Mouse (Mus musculus): Measurements from ENCODE around the gene Vps16. TPM values are rescaled to one million over a fixed set of nuclear protein-coding genes. Genes with fewer than 3 reads are reported as not detected.

Vps16 gene
- 10 to 100 TPM; 14.9 to 18.7 TPM for total RNA-seq (2021)
- long read RNA-seq, experiment 1, transcript Vps16-201 (24 exons, 3,161 nt): major isoform, 9 of 12 reads
- long read RNA-seq, experiment 1, partial matches to known transcripts: 2 of 12 reads
- long read RNA-seq, experiment 1, other reads (novel, unspliced or antisense): 1 of 12 reads
- long read RNA-seq, experiment 2, transcript Vps16-201 (24 exons, 3,161 nt): major isoform, 14 of 19 reads
- long read RNA-seq, experiment 2, partial matches to known transcripts: 2 of 19 reads
- long read RNA-seq, experiment 2, other reads (novel, unspliced or antisense): 3 of 19 reads

- peak; percentile 90 for DNase-seq
- intact Hi-C loops (cut with DNase I): no loop called here
Measured at GRCm38 (mm10) chr2:130424126-130424853, at the start of gene Vps16, which contains the start of gene Pced1a. Gene Vps16, plus strand, starts transcription at chr2:130424339. Gene Pced1a, minus strand, starts transcription at chr2:130424701.

GRCm38 (mm10) chr2:130374951-130375350 lies 49.2 kb upstream of the Vps16 start:
- no peak for DNase-seq
- intact Hi-C loops (cut with DNase I): no loop called here

DNA sequence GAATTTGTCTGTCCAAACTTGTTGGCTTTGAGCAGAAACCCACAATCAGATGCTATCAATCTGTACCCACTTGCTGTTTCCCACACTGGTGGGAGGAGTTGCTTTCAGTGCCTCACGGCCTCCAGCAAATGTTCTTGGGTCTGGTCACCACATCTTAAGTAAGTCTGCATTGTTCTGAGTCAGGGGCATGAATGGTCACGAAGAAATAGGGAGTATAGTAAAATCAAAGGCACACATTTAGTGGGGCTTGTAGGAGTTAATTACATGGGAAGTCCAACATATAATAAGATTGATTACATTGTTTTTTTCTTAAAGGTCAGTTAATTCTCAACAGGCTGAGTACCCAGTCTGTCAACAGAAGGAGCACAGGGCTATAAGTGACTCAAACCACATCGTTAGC lies 40.9 kb upstream of the Vps16 start:
- intact Hi-C loops (cut with DNase I): no loop called here
- DNase-seq: no peak

GRCm38 (mm10) chr2:130383895-130384294 lies 40.2 kb upstream of the Vps16 start:
- no peak for DNase-seq
- intact Hi-C loops (cut with DNase I): no loop called here

DNA sequence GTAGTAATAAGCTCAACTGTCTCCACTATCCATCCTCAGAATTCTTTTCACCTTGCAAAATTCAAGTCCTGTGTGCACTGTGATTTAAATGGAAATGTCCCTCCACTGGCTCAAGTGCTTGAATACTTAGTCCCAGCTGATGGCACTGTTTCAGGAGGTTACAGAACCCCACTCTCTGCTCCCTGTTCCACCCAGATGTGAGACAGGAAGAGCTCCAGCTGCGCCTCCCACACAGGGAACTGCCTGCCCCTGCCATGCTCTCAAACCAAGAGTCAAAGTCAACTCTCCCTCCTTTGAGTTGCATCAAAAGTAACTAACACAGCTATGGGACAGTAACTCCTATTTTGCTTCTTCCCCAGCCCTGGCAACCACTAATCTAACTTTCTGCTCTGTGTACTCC lies 37.9 kb upstream of the Vps16 start:
- DNase-seq: no peak
- intact Hi-C loops (cut with DNase I): no loop called here

- intact Hi-C loops (cut with DNase I): no loop called here
- no peak for DNase-seq
Measured at GRCm38 (mm10) chr2:130388796-130389195, 35.3 kb upstream of the Vps16 start.

DNA sequence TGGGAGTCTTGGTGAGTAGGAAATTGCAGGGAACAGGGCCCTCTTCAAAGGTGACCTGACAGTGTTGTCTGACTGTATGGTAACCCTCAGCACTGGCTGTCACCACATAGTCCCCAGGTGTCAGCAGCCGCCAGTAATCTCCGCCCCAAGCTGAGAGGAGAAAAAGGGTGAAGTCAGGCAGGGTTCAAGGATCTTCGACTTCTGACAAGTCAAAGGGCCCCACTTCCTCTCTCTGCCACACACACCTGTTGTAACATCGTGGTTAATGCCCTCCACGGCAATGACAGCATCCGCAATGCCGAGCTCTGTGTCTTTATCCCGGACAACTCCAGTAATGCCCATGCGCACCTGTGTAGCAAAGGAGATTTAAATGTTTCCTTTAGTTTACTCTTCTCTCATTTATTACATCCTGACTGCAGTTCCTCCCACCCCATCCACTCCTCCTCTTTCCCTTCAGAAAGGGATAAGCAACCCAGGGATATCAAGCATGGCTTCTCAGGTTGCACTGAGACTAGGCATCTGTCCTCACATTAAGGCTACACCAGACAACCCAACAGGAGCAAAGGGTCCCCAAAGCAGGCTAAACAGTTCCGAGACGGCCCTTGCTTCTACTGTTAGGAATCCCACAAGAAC lies 33.0 kb upstream of the Vps16 start:
- intact Hi-C loops (cut with DNase I): no loop called here
- no peak for DNase-seq

DNA sequence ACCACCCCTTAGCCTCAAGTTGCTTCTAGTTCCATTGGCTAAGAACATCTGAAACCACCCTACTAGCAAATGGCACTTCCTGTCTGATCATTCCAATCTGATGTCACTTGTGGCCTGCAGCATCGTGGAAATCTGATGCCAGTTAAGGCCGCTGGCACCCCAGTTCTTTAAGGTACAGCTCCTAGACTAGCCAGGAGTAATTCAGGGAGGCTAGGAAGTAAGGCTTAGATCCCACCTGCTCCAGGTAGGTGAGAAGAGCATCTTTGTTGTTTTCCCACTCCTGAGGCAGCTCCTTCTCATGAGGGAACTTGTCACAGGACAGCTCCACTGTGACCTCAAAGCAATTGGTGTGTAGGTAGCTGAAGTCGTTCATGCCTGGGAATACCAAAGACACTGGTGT lies 31.3 kb upstream of the Vps16 start:
- intact Hi-C loops (cut with DNase I): no loop called here

DNA sequence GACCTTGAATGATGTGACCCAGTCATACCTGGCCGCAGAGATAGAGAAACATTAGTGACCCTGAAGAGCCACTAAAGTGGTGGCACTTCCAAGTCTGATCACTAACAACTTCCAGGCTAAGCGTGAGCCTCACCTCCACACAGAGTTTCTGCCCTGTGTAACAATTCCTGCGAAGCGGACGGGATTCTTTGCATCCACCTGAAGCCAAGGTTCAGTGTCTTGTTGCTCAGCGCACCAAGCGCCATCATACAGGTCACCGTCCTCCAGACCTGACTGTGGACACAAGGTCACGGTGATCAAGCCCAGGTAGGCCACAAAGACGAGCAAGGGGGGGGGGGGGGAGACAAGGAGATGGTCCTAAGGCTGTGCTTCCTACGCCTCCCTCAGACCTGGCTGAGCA lies 28.4 kb upstream of the Vps16 start:
- DNase-seq: no peak
- intact Hi-C loops (cut with DNase I): no loop called here

More for the DNA sequence above, 31.3 kb upstream of the Vps16 start:
- DNase-seq: no peak

- no peak for DNase-seq
- intact Hi-C loops (cut with DNase I): no loop called here
Measured at GRCm38 (mm10) chr2:130397186-130397985, 26.8 kb upstream of the Vps16 start, which contains the start of gene Cpxm1. Gene Cpxm1, minus strand, starts transcription at chr2:130397574.

DNA sequence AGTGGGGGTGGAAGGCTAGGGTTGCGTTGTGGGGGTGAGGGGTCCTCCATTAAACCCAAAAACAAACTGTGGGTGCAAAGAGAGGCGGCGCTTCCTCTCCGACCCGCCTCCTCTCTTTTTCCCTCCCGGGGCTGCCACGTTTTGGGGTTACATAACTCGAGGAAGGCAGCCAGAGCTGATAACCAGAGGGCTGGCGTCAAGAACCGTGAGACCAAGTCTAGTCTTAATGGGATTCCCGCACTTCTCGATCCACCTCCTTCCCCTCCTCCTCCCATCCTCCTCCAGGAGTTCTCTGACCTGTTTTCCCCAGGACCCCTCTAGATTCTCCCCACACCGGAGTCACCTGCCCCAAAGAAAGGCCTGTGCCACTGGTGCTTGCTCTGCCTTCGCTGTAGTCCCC lies 26.0 kb upstream of the Vps16 start:
- peak in 1 of 2 experiments; percentile 29 for DNase-seq
- intact Hi-C loops (cut with DNase I): no loop called here

GRCm38 (mm10) chr2:130400046-130400445 lies 24.1 kb upstream of the Vps16 start:
- no peak for DNase-seq
- intact Hi-C loops (cut with DNase I): no loop called here

DNA sequence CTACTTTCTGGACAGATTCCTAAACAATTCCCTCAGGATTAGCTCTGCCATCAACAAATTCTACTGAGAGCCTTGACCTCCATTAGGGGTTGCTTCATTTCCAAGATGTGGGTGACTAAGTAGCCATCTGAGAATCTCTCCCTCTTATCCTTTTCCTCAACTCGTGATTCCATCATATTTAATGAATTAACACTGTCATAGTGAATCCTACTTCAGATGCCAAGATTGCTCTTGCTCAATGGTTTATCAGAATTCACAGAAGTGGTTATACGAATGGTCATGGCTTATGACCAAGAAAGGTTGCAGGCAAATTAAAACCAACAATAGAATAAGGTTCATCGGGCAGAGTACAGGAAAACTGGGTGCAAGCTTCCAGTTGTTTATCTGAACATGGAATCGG lies 22.2 kb upstream of the Vps16 start:
- no peak for DNase-seq
- intact Hi-C loops (cut with DNase I): no loop called here

GRCm38 (mm10) chr2:130404939-130405338 lies 19.2 kb upstream of the Vps16 start, which contains the start of the genes Gm28372 and 1700020A23Rik:
Gene Gm28372, plus strand, starts transcription at chr2:130405239.
Gene 1700020A23Rik, plus strand, starts transcription at chr2:130405259.
- intact Hi-C loops (cut with DNase I): no loop called here

DNA sequence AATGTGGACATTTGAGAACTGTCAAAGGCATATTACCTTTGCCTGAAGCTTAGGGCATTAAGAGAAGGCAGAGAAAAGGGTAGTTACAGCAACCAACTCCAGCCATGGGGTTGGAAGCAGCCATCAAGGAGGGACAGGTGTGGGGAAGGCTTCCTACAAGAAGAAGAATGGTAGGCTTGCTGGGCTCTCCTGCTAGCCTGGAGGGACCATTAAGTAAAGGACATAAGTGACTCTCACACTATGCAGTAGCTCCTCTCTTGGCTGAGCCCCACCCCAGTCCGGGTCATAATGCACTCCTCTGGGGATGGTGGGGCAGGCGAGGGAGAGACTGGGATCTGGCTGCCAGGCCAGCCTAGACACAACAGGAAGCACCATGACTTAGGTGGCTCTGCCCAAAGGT lies 18.0 kb upstream of the Vps16 start, which contains the start of gene Tmem239:
TSS of gene Tmem239 (plus strand) at position 301 of the 400 bp plus-strand sequence.
- intact Hi-C loops (cut with DNase I): no loop called here
- no peak for DNase-seq

More at GRCm38 (mm10) chr2:130404939-130405338, 19.2 kb upstream of the Vps16 start, which contains the start of the genes Gm28372 and 1700020A23Rik:
- no peak for DNase-seq

DNA sequence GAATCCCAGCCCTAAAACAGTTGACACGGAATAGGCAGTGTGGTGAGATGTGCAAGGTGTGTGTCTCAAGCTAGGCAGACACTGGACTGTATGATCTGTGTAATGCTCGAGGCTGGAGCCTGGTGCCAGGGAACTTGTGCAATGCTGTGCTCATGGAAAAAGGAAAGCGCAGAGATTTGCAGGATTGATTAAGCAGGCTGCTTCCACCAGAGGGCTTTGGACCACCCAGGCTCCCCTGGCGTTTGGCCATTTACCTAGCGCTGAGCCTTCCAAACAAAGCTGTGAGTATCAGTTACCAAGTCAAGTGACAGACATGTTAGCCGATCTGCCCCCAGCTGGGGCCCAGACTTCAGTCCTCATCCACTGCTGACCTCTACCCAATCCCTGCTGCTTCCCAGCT lies 15.9 kb upstream of the Vps16 start:
- intact Hi-C loops (cut with DNase I): no loop called here
- no peak for DNase-seq

DNA sequence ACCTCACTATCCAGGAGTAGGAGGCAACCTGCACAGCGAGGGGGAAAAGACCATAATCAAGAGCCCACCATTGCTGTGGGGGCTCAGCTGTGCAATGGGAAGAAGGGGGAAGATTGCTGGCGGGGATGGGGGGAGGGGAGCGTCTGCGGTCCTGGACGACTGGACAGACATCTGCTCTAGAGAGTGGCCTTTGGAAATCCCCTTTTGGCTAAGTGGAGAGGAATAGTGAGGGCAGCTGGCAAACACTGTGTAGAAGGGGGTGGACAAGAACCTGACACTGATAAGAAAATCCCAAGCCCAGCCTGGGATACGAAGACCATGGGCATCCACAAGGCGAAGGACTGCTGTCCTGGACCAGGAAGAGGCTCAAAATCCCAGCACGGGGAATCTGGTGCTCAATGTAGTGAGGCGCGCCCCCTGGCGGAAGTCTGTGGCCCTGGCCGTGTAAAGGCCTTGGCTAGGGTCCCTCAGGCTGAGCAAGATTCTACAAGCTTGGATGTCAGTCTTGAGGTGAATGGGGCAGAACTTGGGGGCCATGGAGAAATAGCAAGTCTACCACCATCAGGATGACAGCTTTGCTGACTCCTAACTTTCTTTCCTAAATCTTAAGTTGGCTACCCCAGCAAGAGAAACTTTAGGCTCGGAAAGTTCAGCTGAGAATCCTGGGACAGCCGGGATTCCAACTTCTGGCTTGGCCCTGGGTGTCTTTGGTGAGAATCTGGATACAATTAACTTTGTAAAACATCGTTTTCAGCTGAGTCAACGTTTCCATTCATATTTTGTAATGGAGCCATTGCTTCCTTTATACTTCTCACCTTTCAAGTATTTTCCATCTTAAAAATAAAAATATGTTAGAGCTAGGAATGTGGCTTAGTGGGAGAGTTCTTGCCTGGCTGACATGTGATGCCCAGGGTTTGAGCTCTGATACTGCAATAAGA lies 12.3 kb upstream of the Vps16 start:
- peak; percentile 80 to 81 for DNase-seq
- intact Hi-C loops (cut with DNase I): loop anchor here (2.0 kb wide), 1 partner anchor 117 kb away; the partner anchor contains the start of gene Ebf4

DNA sequence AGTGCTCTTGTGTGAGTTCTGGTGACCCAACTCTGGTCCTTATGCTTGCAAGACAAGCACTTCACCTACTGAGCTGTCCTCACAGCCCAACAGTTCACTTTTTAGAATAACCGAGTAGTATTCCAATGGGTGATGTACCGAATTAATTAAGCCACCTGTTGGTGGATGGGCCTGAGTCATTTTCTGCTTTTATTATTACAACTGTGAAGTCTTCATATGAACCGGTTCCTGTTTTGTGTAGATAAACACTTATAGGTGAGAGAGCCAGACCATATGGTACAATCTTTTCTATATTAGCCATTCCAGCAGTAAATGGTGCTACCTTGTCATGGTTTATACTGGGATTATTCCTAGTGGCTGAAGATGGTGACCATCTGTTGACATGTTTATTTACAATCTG lies 11.4 kb upstream of the Vps16 start:
- DNase-seq: no peak
- intact Hi-C loops (cut with DNase I): no loop called here
